Mouse (Mus musculus): ENCODE measurements around the gene Thap4. TPM values are rescaled to one million over a fixed set of nuclear protein-coding genes. Genes with fewer than 3 reads are reported as not detected.

Thap4 gene
- polyA plus RNA-seq, 1 experiment from 2014 or later: 55.1 TPM

GRCm38 (mm10) chr1:93703472-93704048, 51.1 kb downstream of the Thap4 start:
- ATAC-seq (ENCODE audit: insufficient number of reproducible peaks, low FRiP score, low TSS enrichment, low read depth): no peak
- H3K4me1 ChIP-seq: no peaks in the 10 kb centered on the region
- no peaks in the 10 kb centered on the region for H3K27me3 ChIP-seq
- 87% methylated on average over 10 of the region's 10 CpGs for WGBS
- H3K36me3 ChIP-seq: peaks cover 31% of the 10 kb centered on the region
- no peak overlapping the region for H3K4me3 ChIP-seq
- no peaks in the 10 kb centered on the region for H3K9me3 ChIP-seq
- no peak overlapping the region for H3K4me2 ChIP-seq
- H3K27ac ChIP-seq: no peak overlapping the region
- no peak overlapping the region for H3K9ac ChIP-seq

- Histone ChIP-seq H3K36me3 (peaks cover 25% of the 10 kb centered on the region), H3K27ac (no peak overlapping the region), H3K4me3 (no peak overlapping the region), H3K9me3 (no peaks in the 10 kb centered on the region), H3K4me1 (no peaks in the 10 kb centered on the region), H3K27me3 (no peaks in the 10 kb centered on the region), H3K9ac (no peak overlapping the region), H3K4me2 (no peak overlapping the region)
- WGBS: 89% methylated on average over 1 of the region's 1 CpGs
- ATAC-seq (ENCODE audit: insufficient number of reproducible peaks, low FRiP score, low TSS enrichment, low read depth): no peak
These were observed 52.6 kb downstream of the Thap4 start for GRCm38 (mm10) chr1:93702106-93702505.

- H3K27ac ChIP-seq: no peak overlapping the region
These were observed 55.5 kb downstream of the Thap4 start for GRCm38 (mm10) chr1:93699159-93699558.

GRCm38 (mm10) chr1:93697317-93697716, 57.3 kb downstream of the Thap4 start:
- Histone ChIP-seq H3K4me1 (no peaks in the 10 kb centered on the region), H3K4me3 (no peak overlapping the region), H3K36me3 (peaks cover 5% of the 10 kb centered on the region; the same call in 1 of the 2 replicates), H3K27me3 (no peaks in the 10 kb centered on the region), H3K4me2 (no peak overlapping the region), H3K9ac (no peak overlapping the region), H3K9me3 (no peaks in the 10 kb centered on the region), H3K27ac (peak overlapping the region; percentile 38; the same call in 1 of the 2 replicates)
- 44% methylated on average over 3 of the region's 3 CpGs for WGBS
- no peak for ATAC-seq (ENCODE audit: insufficient number of reproducible peaks, low FRiP score, low TSS enrichment, low read depth)

More at GRCm38 (mm10) chr1:93699159-93699558, 55.5 kb downstream of the Thap4 start:
- Histone ChIP-seq H3K9ac (no peak overlapping the region), H3K27me3 (no peaks in the 10 kb centered on the region), H3K4me2 (no peak overlapping the region), H3K4me1 (no peaks in the 10 kb centered on the region), H3K9me3 (no peaks in the 10 kb centered on the region), H3K36me3 (peaks cover 15% of the 10 kb centered on the region), H3K4me3 (no peak overlapping the region)
- ATAC-seq (ENCODE audit: insufficient number of reproducible peaks, low FRiP score, low TSS enrichment, low read depth): no peak
- 62% methylated on average over 4 of the region's 4 CpGs for WGBS

GRCm38 (mm10) chr1:93694966-93695365, 59.7 kb downstream of the Thap4 start:
- no peaks in the 10 kb centered on the region for H3K4me1 ChIP-seq
- no peak for ATAC-seq (ENCODE audit: insufficient number of reproducible peaks, low FRiP score, low TSS enrichment, low read depth)
- 88% methylated on average over 6 of the region's 6 CpGs for WGBS
- no peak overlapping the region for H3K4me3 ChIP-seq
- no peak overlapping the region for H3K27ac ChIP-seq
- H3K9me3 ChIP-seq: no peaks in the 10 kb centered on the region
- no peak overlapping the region for H3K9ac ChIP-seq
- H3K27me3 ChIP-seq: no peaks in the 10 kb centered on the region
- H3K36me3 ChIP-seq: peaks cover 5% of the 10 kb centered on the region
- no peak overlapping the region for H3K4me2 ChIP-seq

- H3K4me2 ChIP-seq: no peak overlapping the region
- H3K27me3 ChIP-seq: no peaks in the 10 kb centered on the region
- H3K4me3 ChIP-seq: no peak overlapping the region
- no peaks in the 10 kb centered on the region for H3K4me1 ChIP-seq
- H3K36me3 ChIP-seq: peaks cover 5% of the 10 kb centered on the region
- H3K9ac ChIP-seq: no peak overlapping the region
- ATAC-seq (ENCODE audit: insufficient number of reproducible peaks, low FRiP score, low TSS enrichment, low read depth): no peak
- no peak overlapping the region for H3K27ac ChIP-seq
- 89% methylated on average over 10 of the region's 10 CpGs for WGBS
- no peaks in the 10 kb centered on the region for H3K9me3 ChIP-seq
These were observed 60.7 kb downstream of the Thap4 start for GRCm38 (mm10) chr1:93693943-93694342.

GRCm38 (mm10) chr1:93693502-93693901, 61.2 kb downstream of the Thap4 start:
- Histone ChIP-seq H3K4me3 (no peak overlapping the region), H3K9ac (no peak overlapping the region), H3K27ac (no peak overlapping the region), H3K36me3 (peaks cover 5% of the 10 kb centered on the region), H3K9me3 (no peaks in the 10 kb centered on the region), H3K4me1 (no peaks in the 10 kb centered on the region), H3K4me2 (no peak overlapping the region), H3K27me3 (no peaks in the 10 kb centered on the region)
- ATAC-seq (ENCODE audit: insufficient number of reproducible peaks, low FRiP score, low TSS enrichment, low read depth): no peak
- WGBS: 77% methylated on average over 3 of the region's 3 CpGs

- no peak overlapping the region for H3K27ac ChIP-seq
These were observed 61.9 kb downstream of the Thap4 start for GRCm38 (mm10) chr1:93692773-93693172.

GRCm38 (mm10) chr1:93691786-93692357, 62.8 kb downstream of the Thap4 start:
- no peak overlapping the region for H3K4me2 ChIP-seq
- H3K4me1 ChIP-seq: no peaks in the 10 kb centered on the region
- ATAC-seq (ENCODE audit: insufficient number of reproducible peaks, low FRiP score, low TSS enrichment, low read depth): no peak
- H3K9ac ChIP-seq: no peak overlapping the region
- no peaks in the 10 kb centered on the region for H3K9me3 ChIP-seq
- no peak overlapping the region for H3K27ac ChIP-seq
- peaks cover 5% of the 10 kb centered on the region for H3K36me3 ChIP-seq
- 71% methylated on average over 10 of the region's 10 CpGs for WGBS
- no peak overlapping the region for H3K4me3 ChIP-seq
- H3K27me3 ChIP-seq: no peaks in the 10 kb centered on the region

More at GRCm38 (mm10) chr1:93692773-93693172, 61.9 kb downstream of the Thap4 start:
- no peaks in the 10 kb centered on the region for H3K27me3 ChIP-seq
- H3K9me3 ChIP-seq: no peaks in the 10 kb centered on the region
- no peaks in the 10 kb centered on the region for H3K4me1 ChIP-seq
- no peak overlapping the region for H3K4me2 ChIP-seq
- H3K36me3 ChIP-seq: peaks cover 5% of the 10 kb centered on the region
- no peak for ATAC-seq (ENCODE audit: insufficient number of reproducible peaks, low FRiP score, low TSS enrichment, low read depth)
- 91% methylated on average over 9 of the region's 9 CpGs for WGBS
- no peak overlapping the region for H3K9ac ChIP-seq
- H3K4me3 ChIP-seq: no peak overlapping the region

GRCm38 (mm10) chr1:93691106-93691505, 63.6 kb downstream of the Thap4 start:
- peaks cover 7% of the 10 kb centered on the region for H3K4me1 ChIP-seq
- ATAC-seq (ENCODE audit: insufficient number of reproducible peaks, low FRiP score, low TSS enrichment, low read depth): no peak
- H3K36me3 ChIP-seq: peaks cover 2% of the 10 kb centered on the region
- H3K4me2 ChIP-seq: no peak overlapping the region
- H3K9me3 ChIP-seq: no peaks in the 10 kb centered on the region
- H3K27me3 ChIP-seq: no peaks in the 10 kb centered on the region
- 87% methylated on average over 8 of the region's 8 CpGs for WGBS
- no peak overlapping the region for H3K4me3 ChIP-seq
- no peak overlapping the region for H3K9ac ChIP-seq
- no peak overlapping the region for H3K27ac ChIP-seq

- Histone ChIP-seq H3K4me1 (peaks cover 13% of the 10 kb centered on the region), H3K4me3 (no peak overlapping the region), H3K9me3 (no peaks in the 10 kb centered on the region), H3K9ac (no peak overlapping the region), H3K27me3 (no peaks in the 10 kb centered on the region), H3K36me3 (no peaks in the 10 kb centered on the region; the same call in 1 of the 2 replicates), H3K4me2 (no peak overlapping the region), H3K27ac (no peak overlapping the region)
- 75% methylated on average over 7 of the region's 7 CpGs for WGBS
- ATAC-seq (ENCODE audit: insufficient number of reproducible peaks, low FRiP score, low TSS enrichment, low read depth): no peak
These were observed 64.7 kb downstream of the Thap4 start for GRCm38 (mm10) chr1:93689901-93690496.

- no peak overlapping the region for H3K27ac ChIP-seq
- H3K27me3 ChIP-seq: 0 out of 2 replicates have a peak, but pooled peaks cover 3% of the 10 kb centered on the region
- H3K9me3 ChIP-seq: no peaks in the 10 kb centered on the region
- 86% methylated on average over 8 of the region's 8 CpGs for WGBS
- ATAC-seq (ENCODE audit: insufficient number of reproducible peaks, low FRiP score, low TSS enrichment, low read depth): no peak
- peaks cover 13% of the 10 kb centered on the region for H3K4me1 ChIP-seq
- H3K4me2 ChIP-seq: no peak overlapping the region
- no peak overlapping the region for H3K4me3 ChIP-seq
- no peak overlapping the region for H3K9ac ChIP-seq
- H3K36me3 ChIP-seq: no peaks in the 10 kb centered on the region; the same call in 1 of the 2 replicates
These were observed 66.5 kb downstream of the Thap4 start for GRCm38 (mm10) chr1:93688154-93688553.

Measured in limb, embryonic 15.5 days (tissue).